Mouse (Mus musculus): ENCODE data around the gene Ube2d1. TPM values are rescaled to one million over a fixed set of nuclear protein-coding genes. Genes with fewer than 3 reads are reported as not detected.

Ube2d1 gene
- 81.2 and 86.9 TPM in 2 replicates for polyA plus RNA-seq (2014; fragmentation: Nextera tagmentation; extraction: Ambion mirVana)

- Histone ChIP-seq H3K9ac (ENCODE audit: low read depth, low read length) (peak within 1 kb of the TSS; percentile 93), H3K9me3 (replicated peaks; ENCODE audit: control insufficient read depth, low read length) (no peaks in the 10 kb centered on the region), H3K36me3 (ENCODE audit: control insufficient read depth, insufficient read depth, low read length) (0 out of 2 replicates have a peak, but pooled peaks cover 2% of the 10 kb centered on the region), H3K4me3 (ENCODE audit: low read depth, low read length) (peak within 1 kb of the TSS; percentile 96), H3K27ac (ENCODE audit: low read depth, low read length) (no peak within 1 kb of the TSS), H3K27me3 (ENCODE audit: control insufficient read depth, insufficient read depth, low read length) (0 out of 2 replicates have a peak, but pooled peaks cover 3% of the 10 kb centered on the region), H3K4me2 (peak within 1 kb of the TSS; percentile 80), H3K4me1 (ENCODE audit: control insufficient read depth, insufficient read depth, low read length) (peaks cover 7% of the 10 kb centered on the region)
- peak; percentile 86 for ATAC-seq (replicated peaks; ENCODE audit: insufficient number of reproducible peaks, low FRiP score, low TSS enrichment)
- WGBS (ENCODE audit: insufficient replicate concordance): under 1% methylated on average over 48 of the region's 50 CpGs
Measured at GRCm38 (mm10) chr10:71285126-71285580, at the start of gene Ube2d1. Gene Ube2d1, minus strand, starts transcription at chr10:71285262.

DNA sequence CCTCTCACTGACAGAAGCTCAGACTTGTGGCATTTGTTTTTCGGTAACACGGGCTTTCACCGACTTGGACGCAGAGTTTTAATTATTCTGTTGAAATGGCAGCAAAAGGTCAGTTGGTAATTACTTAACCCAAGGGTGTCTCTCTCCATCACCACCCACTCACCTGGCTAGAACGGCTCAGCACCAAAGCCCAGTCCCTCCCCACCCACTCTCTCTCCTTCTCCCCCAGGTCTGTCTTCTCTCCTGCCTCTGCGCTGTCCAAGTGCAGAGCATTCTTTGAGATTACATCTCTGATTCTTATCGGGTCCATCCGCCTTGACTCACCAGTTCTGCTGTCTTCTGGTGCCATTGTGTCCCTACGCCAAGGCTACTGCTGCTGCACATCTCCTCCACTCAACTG, 47.8 kb upstream of the Ube2d1 start:
- Histone ChIP-seq H3K9ac (ENCODE audit: low read depth, low read length) (no peak overlapping the region), H3K27ac (ENCODE audit: low read depth, low read length) (no peak overlapping the region), H3K36me3 (ENCODE audit: control insufficient read depth, insufficient read depth, low read length) (peaks cover 19% of the 10 kb centered on the region), H3K4me2 (no peak overlapping the region), H3K4me3 (ENCODE audit: low read depth, low read length) (no peak overlapping the region), H3K27me3 (ENCODE audit: control insufficient read depth, insufficient read depth, low read length) (no peaks in the 10 kb centered on the region), H3K4me1 (ENCODE audit: control insufficient read depth, insufficient read depth, low read length) (no peaks in the 10 kb centered on the region), H3K9me3 (replicated peaks; ENCODE audit: control insufficient read depth, low read length) (no peaks in the 10 kb centered on the region)
- no peak for ATAC-seq (replicated peaks; ENCODE audit: insufficient number of reproducible peaks, low FRiP score, low TSS enrichment)
- WGBS (ENCODE audit: insufficient replicate concordance): 93% methylated on average over 9 of the region's 9 CpGs

DNA sequence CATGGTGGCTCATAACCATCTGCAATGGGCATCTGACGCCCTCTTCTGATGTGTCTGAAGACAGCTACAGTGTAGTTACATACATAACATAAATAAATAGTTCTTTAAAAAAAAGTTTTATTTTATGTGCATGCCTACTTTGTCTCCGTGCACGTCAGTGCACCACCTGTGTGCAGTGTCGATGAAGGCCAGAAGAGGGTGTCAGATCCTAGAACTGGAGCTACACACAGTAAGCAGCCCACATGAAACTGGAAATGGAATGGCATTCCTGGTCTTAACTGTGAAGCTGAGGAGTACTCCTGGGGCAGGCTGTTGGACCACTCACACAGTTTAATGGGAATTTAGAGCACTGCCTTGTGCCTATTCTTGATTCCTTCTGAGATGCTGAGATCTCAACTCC, 47.3 kb upstream of the Ube2d1 start:
- Histone ChIP-seq H3K9ac (ENCODE audit: low read depth, low read length) (no peak overlapping the region), H3K9me3 (replicated peaks; ENCODE audit: control insufficient read depth, low read length) (no peaks in the 10 kb centered on the region), H3K36me3 (ENCODE audit: control insufficient read depth, insufficient read depth, low read length) (peaks cover 19% of the 10 kb centered on the region), H3K27ac (ENCODE audit: low read depth, low read length) (no peak overlapping the region), H3K27me3 (ENCODE audit: control insufficient read depth, insufficient read depth, low read length) (no peaks in the 10 kb centered on the region), H3K4me3 (ENCODE audit: low read depth, low read length) (no peak overlapping the region), H3K4me2 (no peak overlapping the region), H3K4me1 (ENCODE audit: control insufficient read depth, insufficient read depth, low read length) (no peaks in the 10 kb centered on the region)
- ATAC-seq (replicated peaks; ENCODE audit: insufficient number of reproducible peaks, low FRiP score, low TSS enrichment): no peak
- WGBS (ENCODE audit: insufficient replicate concordance): 88% methylated on average over 4 of the region's 4 CpGs

DNA sequence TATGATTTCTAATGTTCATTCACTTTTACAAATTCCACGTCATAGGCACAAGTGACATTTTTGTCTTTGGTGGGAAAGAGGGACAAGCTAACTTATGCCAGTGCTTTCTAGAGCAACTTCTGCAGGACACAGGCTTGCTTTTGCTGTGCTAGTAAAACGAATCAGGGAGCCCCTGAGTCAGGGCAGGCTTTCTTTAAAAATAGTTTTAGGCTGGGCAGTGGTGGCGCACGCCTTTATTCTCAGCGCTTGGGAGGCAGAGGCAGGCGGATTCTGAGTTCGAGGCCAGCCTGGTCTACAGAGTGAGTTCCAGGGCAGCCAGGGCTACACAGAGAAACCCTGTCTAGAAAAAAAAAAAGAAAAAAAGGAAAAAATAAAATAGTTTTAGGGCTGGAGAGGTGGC, 46.8 kb upstream of the Ube2d1 start:
- Histone ChIP-seq H3K36me3 (ENCODE audit: control insufficient read depth, insufficient read depth, low read length) (peaks cover 19% of the 10 kb centered on the region), H3K4me1 (ENCODE audit: control insufficient read depth, insufficient read depth, low read length) (no peaks in the 10 kb centered on the region), H3K27ac (ENCODE audit: low read depth, low read length) (no peak overlapping the region), H3K4me2 (no peak overlapping the region), H3K9me3 (replicated peaks; ENCODE audit: control insufficient read depth, low read length) (no peaks in the 10 kb centered on the region), H3K27me3 (ENCODE audit: control insufficient read depth, insufficient read depth, low read length) (no peaks in the 10 kb centered on the region), H3K4me3 (ENCODE audit: low read depth, low read length) (no peak overlapping the region), H3K9ac (ENCODE audit: low read depth, low read length) (no peak overlapping the region)
- ATAC-seq (replicated peaks; ENCODE audit: insufficient number of reproducible peaks, low FRiP score, low TSS enrichment): no peak
- 91% methylated on average over 7 of the region's 7 CpGs for WGBS (ENCODE audit: insufficient replicate concordance)

GRCm38 (mm10) chr10:71330070-71330469, 45.0 kb upstream of the Ube2d1 start:
- peaks cover 14% of the 10 kb centered on the region for H3K36me3 ChIP-seq (ENCODE audit: control insufficient read depth, insufficient read depth, low read length)

DNA sequence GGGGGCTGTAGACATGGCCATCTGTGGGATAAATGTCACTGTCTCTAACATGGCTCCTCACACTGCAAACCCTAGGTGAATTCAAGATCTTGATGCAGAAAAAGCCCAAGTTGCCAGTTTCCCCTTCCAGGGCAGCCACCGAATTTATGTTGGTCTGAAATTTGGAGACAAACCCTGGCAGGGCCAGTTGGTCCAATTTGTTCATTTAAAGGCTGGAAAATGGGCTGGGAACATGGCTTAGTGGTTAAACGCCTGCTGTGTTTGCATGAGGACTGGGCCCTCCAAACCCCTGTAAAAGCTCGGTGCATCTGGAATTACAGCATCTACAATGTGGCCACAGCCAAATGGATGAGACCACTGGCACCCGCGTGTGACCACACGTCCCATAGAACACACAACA, 44.2 kb upstream of the Ube2d1 start:
- no peak overlapping the region for H3K4me2 ChIP-seq
- H3K9ac ChIP-seq (ENCODE audit: low read depth, low read length): no peak overlapping the region
- no peak overlapping the region for H3K27ac ChIP-seq (ENCODE audit: low read depth, low read length)
- H3K36me3 ChIP-seq (ENCODE audit: control insufficient read depth, insufficient read depth, low read length): peaks cover 14% of the 10 kb centered on the region
- WGBS (ENCODE audit: insufficient replicate concordance): 91% methylated on average over 6 of the region's 6 CpGs
- no peaks in the 10 kb centered on the region for H3K4me1 ChIP-seq (ENCODE audit: control insufficient read depth, insufficient read depth, low read length)
- no peak overlapping the region for H3K4me3 ChIP-seq (ENCODE audit: low read depth, low read length)
- no peaks in the 10 kb centered on the region for H3K9me3 ChIP-seq (replicated peaks; ENCODE audit: control insufficient read depth, low read length)
- no peak for ATAC-seq (replicated peaks; ENCODE audit: insufficient number of reproducible peaks, low FRiP score, low TSS enrichment)
- H3K27me3 ChIP-seq (ENCODE audit: control insufficient read depth, insufficient read depth, low read length): no peaks in the 10 kb centered on the region

More at GRCm38 (mm10) chr10:71330070-71330469, 45.0 kb upstream of the Ube2d1 start:
- WGBS (ENCODE audit: insufficient replicate concordance): 92% methylated on average over 12 of the region's 12 CpGs
- no peak overlapping the region for H3K4me2 ChIP-seq
- H3K9ac ChIP-seq (ENCODE audit: low read depth, low read length): no peak overlapping the region
- no peak overlapping the region for H3K27ac ChIP-seq (ENCODE audit: low read depth, low read length)
- no peaks in the 10 kb centered on the region for H3K27me3 ChIP-seq (ENCODE audit: control insufficient read depth, insufficient read depth, low read length)
- ATAC-seq (replicated peaks; ENCODE audit: insufficient number of reproducible peaks, low FRiP score, low TSS enrichment): no peak
- no peaks in the 10 kb centered on the region for H3K4me1 ChIP-seq (ENCODE audit: control insufficient read depth, insufficient read depth, low read length)
- no peak overlapping the region for H3K4me3 ChIP-seq (ENCODE audit: low read depth, low read length)
- H3K9me3 ChIP-seq (replicated peaks; ENCODE audit: control insufficient read depth, low read length): no peaks in the 10 kb centered on the region

GRCm38 (mm10) chr10:71328870-71329269, 43.8 kb upstream of the Ube2d1 start:
- H3K36me3 ChIP-seq (ENCODE audit: control insufficient read depth, insufficient read depth, low read length): peaks cover 14% of the 10 kb centered on the region
- 86% methylated on average over 5 of the region's 5 CpGs for WGBS (ENCODE audit: insufficient replicate concordance)
- no peak for ATAC-seq (replicated peaks; ENCODE audit: insufficient number of reproducible peaks, low FRiP score, low TSS enrichment)

GRCm38 (mm10) chr10:71328382-71328781, 43.3 kb upstream of the Ube2d1 start:
- Histone ChIP-seq H3K27ac (ENCODE audit: low read depth, low read length) (no peak overlapping the region), H3K4me1 (ENCODE audit: control insufficient read depth, insufficient read depth, low read length) (no peaks in the 10 kb centered on the region), H3K36me3 (ENCODE audit: control insufficient read depth, insufficient read depth, low read length) (peaks cover 13% of the 10 kb centered on the region), H3K4me2 (no peak overlapping the region), H3K27me3 (ENCODE audit: control insufficient read depth, insufficient read depth, low read length) (no peaks in the 10 kb centered on the region), H3K9ac (ENCODE audit: low read depth, low read length) (no peak overlapping the region), H3K4me3 (ENCODE audit: low read depth, low read length) (no peak overlapping the region), H3K9me3 (replicated peaks; ENCODE audit: control insufficient read depth, low read length) (no peaks in the 10 kb centered on the region)
- no peak for ATAC-seq (replicated peaks; ENCODE audit: insufficient number of reproducible peaks, low FRiP score, low TSS enrichment)
- 84% methylated on average over 6 of the region's 6 CpGs for WGBS (ENCODE audit: insufficient replicate concordance)

More at GRCm38 (mm10) chr10:71328870-71329269, 43.8 kb upstream of the Ube2d1 start:
- H3K27me3 ChIP-seq (ENCODE audit: control insufficient read depth, insufficient read depth, low read length): no peaks in the 10 kb centered on the region
- no peak overlapping the region for H3K27ac ChIP-seq (ENCODE audit: low read depth, low read length)
- no peaks in the 10 kb centered on the region for H3K9me3 ChIP-seq (replicated peaks; ENCODE audit: control insufficient read depth, low read length)
- no peaks in the 10 kb centered on the region for H3K4me1 ChIP-seq (ENCODE audit: control insufficient read depth, insufficient read depth, low read length)
- H3K9ac ChIP-seq (ENCODE audit: low read depth, low read length): no peak overlapping the region
- no peak overlapping the region for H3K4me2 ChIP-seq
- H3K4me3 ChIP-seq (ENCODE audit: low read depth, low read length): no peak overlapping the region

DNA sequence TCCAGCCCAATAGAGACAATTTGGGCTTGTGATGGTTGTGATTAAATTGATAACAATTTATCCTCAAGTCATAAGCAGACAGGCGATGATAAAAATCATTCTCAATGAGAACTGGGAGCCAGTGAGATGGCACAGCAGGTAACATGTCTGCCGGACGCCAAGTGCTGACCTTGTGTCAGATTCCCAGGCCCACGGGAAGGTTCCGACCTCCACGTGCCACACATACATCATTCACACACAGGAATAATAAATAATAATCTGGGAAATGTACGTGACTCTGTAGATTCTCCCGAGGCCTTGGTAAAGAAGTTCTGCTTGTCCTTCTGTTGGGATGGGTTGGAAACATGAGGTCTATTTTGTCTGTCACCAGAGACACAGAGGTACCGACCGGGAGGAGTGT, 42.3 kb upstream of the Ube2d1 start:
- H3K4me2 ChIP-seq: no peak overlapping the region
- H3K4me3 ChIP-seq (ENCODE audit: low read depth, low read length): no peak overlapping the region
- H3K27ac ChIP-seq (ENCODE audit: low read depth, low read length): no peak overlapping the region
- no peak overlapping the region for H3K9ac ChIP-seq (ENCODE audit: low read depth, low read length)
- no peak for ATAC-seq (replicated peaks; ENCODE audit: insufficient number of reproducible peaks, low FRiP score, low TSS enrichment)
- H3K27me3 ChIP-seq (ENCODE audit: control insufficient read depth, insufficient read depth, low read length): no peaks in the 10 kb centered on the region
- H3K36me3 ChIP-seq (ENCODE audit: control insufficient read depth, insufficient read depth, low read length): peaks cover 7% of the 10 kb centered on the region; the same call in 1 of the 2 replicates
- WGBS (ENCODE audit: insufficient replicate concordance): 82% methylated on average over 10 of the region's 10 CpGs
- no peaks in the 10 kb centered on the region for H3K9me3 ChIP-seq (replicated peaks; ENCODE audit: control insufficient read depth, low read length)
- H3K4me1 ChIP-seq (ENCODE audit: control insufficient read depth, insufficient read depth, low read length): no peaks in the 10 kb centered on the region
